Mouse (Mus musculus) heart, postnatal 25 days (tissue): ENCODE measurements around the gene Rftn1. TPM values are rescaled to one million over a fixed set of nuclear protein-coding genes. Genes with fewer than 3 reads are reported as not detected.
A peak's percentile ranks its signal among the peaks of the same experiment; 100 is the strongest.

Source experiments
- DNase-seq: peaks from one replicate; pipeline ENCODE4 v3.0.0; 2022; ENCODE audit warnings: low spot score
- intact Hi-C: fragments of 180-260 bp; cut with DNase I; formaldehyde crosslinking; loops from one replicate; pipeline ENCODE4 v1.15.1; 2025
- total RNA-seq, 2 experiments: library from RNA; stranded (reverse); gene quantifications; 2 replicates each; pipeline ENCODE4 v1.2.3; 2021

The Rftn1 gene
- total RNA-seq, 2 experiments from 2014 or later, result 50.3 to 51.5 TPM

DNA sequence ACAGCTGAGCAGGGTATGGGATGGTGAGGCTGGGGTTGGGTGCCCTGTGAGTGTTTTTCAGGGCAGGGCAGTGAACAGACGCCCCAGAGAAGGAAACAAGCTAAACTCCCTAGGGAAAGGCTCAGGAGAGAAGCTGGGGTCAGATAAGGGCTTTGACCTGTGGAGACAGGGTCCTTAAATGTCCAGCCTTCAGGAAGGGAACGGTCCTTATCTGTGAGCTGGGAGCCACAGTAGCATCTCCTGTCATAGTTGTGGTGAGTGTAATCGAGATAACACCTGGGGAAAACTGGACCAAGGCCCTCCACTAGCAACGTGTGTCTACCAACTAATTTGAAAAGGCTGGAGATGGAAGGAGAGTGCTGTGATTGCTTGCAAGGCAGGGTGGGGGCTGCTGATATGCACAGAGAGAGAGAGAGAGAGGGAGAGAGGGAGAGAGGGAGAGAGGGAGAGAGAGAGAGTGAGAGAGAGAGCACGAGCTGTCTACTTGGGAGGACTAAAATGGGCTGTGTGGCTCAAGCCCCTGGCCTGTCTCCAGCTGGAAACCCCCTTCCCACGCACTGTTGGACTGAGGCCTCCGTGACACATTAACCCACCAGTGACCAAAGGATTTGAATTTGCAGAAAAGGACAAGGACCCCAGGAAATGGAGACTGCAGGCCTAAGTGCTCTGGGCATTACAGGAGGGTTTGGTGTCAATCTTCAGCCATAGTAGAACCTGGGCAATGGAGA lies 137.6 kb downstream of the Rftn1 start:
- intact Hi-C loops, result loop anchor here (5.0 kb wide), 1 partner anchor 69 kb away; no protein-coding TSS in a partner anchor

DNA sequence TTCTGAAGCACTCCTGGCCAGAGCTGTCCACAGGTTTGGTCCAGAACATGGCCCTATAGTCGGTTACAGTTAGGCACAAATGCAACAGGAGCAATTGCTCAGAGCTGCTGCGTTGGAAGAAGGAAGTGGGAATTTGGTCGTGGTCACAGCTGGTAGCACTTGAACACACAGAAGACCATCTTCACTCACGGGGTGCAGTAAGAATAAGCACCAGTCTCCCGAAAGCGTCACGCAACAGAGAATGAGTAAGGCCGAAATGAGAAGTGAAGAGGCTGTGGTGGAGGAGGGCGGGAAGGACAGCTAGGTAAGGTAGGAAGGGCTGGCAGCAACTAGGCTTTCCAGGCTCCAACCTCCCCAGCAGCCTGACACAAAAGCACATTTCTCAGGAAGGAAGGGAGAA lies 140.0 kb downstream of the Rftn1 start:
- intact Hi-C loops, result loop anchor here (5.0 kb wide), 1 partner anchor 72 kb away; no protein-coding TSS in a partner anchor
- DNase-seq, result no peak

More for the DNA sequence above, 137.6 kb downstream of the Rftn1 start:
- DNase-seq, result no peak

DNA sequence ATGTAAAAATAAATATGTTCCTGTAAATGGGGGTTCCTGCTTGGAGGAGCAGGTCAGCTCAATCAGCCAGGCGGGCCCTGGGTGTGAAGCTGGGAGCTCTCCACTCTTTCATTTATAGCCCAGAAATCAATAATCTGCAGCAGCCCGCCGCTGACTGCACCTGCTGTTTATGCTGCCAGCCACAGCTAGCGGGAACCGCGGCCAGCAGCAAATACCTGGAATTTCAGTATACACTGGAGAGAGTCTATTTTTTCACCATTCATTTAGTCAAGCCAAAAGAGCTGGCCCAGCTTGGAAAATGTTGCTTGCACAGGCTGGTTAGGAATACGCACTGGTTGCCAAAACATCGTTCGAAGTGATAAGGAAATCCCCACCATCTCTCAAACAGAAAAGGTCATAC lies 142.3 kb downstream of the Rftn1 start:
- intact Hi-C loops, result no loop called here
- no peak for DNase-seq

DNA sequence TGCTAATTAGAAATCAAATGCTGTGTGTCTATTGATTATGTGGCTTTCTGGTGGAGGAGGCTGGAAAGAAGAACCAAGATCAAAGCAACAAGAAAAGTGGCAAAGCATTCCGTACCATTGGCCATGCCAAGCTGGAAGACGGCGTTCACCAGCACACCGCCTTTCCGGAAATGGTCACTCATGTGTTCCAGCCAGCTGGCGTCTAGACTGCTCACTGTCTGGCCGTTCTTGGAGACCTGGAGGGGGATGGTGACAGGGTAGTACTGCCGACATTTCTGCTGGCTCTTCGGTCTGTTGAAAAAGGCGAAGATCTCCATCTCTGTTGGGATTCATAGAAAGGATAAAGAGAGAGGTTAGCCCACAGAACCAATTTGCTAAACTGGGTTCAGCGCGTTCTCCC lies 143.3 kb downstream of the Rftn1 start:
- no peak for DNase-seq
- intact Hi-C loops, result no loop called here

DNA sequence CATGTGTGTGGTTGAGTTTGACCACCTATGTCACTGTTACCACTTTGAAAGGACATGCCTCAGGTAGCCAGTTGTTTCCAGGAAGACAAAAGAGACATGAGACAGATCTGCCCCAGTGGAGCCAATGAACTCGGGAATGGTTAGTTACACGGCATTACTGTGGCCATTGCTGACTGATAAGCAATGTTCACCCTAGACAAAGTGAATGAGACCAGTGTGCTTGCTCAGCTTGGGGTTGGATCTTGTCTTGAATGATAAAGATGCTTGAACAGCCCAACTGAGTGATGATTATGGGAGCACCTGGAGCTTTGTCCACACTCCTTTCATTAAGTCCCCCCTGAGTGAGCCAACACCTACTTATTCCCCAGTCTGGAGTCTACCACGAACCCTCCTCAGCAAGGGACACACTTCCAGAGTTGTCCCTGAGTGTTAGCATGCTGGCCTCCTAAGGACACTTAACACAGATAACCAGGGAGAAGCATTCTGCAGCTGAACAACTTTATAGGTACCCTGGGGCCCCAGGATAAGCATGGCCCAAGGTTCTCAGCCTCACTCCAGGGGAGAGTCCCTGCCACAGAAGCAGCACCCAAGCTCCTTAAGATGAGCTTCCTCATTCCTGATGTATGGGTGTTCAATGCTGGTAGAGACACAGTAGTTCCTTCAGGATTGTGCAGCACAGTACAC lies 149.6 kb downstream of the Rftn1 start:
- intact Hi-C loops, result no loop called here
- no peak for DNase-seq

DNA sequence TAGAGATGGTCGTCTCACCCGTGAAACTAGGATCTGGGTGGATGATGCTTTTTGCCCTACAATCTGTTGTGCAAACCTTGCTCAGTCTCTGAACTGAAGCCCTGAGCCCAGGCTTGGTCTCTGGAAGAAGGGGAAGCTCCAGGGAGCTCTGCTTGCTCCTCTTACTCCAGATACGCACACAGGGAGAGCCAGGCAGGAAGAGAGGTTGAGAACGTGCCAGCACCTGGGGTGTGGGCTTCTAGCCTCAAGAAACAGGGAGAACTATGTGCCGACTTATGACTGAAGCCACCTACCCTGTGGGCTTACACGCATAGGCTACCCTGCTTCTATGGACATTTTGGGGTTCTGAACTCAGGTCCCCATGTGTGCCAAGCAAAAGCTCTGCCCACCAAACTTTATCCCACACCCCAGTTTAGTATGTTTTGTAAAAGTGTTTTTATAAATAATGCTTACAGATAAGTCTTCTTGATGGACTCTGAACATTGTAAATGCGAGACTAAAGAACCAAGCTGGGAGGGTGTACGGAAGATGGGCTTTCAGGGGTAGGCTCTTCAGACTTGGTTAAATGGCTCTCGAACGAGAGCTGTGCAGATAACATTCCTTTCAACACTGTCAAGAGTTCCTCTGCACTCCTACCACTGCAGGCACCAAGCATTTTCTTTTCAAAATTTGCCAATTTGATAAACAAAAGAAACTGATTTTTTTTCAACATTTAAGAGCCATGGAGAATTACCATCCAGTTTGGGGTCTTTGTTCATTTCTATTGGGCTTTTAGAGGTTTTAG lies 152.4 kb downstream of the Rftn1 start:
- intact Hi-C loops, result no loop called here
- DNase-seq, result no peak

DNA sequence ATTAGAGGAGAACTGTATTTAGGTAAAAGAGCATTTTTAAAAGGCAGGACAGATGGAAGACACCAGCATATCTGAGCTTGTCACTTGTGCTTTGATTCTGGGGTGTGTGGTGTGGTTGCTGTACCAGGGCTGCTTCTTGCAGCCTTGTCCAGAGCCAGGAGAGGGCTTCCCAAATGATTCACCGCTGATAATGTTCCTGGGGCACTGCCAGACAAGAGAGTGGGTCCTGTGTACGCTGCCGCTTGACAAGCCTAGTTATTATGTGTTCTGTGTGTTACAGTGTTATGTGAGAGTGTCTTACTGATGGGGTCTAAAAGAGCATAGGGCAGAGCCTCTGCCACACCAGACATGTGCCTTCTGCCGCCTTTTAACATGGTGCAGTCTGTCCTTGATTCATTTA lies 153.1 kb downstream of the Rftn1 start:
- no peak for DNase-seq
- intact Hi-C loops, result no loop called here

DNA sequence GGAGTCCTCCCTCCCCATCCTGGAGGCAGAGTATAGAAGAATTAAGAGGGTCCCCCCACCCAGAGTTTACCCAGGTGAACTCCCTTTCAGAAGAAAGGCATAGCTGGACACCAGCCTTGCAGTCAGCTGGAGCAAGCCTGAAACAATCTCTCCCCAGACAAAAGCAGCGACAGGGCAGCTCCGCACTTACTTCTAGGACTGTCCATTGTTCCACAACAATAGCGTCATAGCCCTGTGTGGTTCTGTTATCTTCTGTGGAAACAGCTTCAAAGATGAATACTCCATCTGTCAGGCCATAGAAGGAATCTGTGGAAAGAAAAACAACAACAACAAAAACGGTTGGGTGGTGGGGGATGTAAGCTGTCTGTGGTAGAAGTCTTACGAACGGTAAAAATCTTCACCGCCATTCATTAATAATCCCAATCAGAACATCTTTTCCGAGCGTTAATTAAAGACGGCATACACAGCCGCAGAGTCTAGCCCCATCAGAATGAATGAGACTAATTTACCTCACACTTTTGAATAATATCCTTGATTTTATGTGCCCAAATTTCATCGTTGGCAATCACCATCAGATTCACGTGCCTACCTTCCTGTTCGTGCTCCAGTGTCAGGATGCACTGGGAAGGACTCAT lies 153.6 kb downstream of the Rftn1 start:
- DNase-seq, result no peak
- intact Hi-C loops, result no loop called here

DNA sequence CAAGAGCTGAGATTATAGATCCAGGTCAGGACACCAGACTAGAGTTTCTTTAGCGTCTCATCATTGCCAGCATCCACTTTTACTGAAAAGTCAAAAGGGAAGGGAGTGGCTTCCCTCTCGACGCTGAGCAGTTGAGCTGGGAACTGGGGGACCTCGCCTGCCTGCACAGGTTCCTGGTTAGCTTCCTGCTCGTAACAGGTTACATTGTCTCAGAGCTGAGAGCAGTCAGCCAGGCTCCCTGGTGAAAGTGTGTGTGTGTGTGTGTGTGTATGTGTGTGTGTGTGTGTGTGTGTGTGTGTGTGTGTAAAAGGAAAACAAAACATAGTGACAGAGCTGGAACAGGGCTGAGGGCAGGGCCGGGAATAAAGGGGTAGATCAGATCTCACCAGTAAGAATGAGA lies 156.8 kb downstream of the Rftn1 start:
- intact Hi-C loops, result loop anchor here (5.0 kb wide), 1 partner anchor 46 kb away; no protein-coding TSS in a partner anchor
- peak; percentile 31 for DNase-seq

DNA sequence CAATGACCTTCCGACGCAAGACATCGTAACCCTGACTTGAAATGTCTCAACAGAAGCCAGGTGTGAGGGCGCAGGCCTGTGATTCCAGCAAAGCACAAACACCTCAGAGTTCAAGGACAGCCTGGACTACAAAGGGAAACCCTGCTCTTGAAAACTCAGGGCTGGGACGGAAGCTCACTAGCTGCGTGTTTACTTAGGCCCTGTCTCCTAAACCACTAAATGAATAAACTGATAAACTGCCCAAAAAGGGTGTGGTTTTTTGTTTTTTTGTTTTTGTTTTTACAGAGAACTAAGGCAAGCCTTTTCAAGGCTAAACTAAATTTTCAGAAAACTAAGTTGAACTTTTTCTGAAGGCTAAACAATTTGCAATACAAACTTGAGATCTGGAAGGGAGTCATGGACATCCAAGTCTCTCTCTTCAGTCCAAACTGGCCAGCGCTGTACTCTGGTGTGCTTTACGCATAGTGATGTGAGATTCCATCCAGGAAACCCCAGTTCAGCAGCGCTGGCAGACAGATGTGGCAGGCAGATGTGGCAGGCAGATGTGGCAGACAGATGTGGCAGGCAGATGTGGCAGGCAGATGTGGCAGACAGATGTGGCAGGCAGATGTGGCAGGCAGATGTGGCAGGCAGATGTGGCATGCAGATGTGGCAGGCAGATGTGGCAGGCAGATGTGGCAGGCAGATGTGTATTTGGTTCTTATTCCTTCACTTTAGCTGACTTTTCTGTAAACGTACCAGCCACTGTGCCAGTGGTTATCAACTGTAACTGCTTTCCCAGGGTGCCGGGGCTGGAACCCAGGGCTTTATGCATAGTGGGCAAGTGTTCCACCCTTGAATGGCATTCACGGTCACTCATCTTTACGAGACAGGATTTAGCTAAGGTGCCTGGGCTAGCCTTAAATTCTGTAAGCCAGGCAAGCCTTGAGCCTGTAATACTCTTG lies 158.7 kb downstream of the Rftn1 start:
- intact Hi-C loops, result loop anchor here (5.0 kb wide), 1 partner anchor 45 kb away; no protein-coding TSS in a partner anchor
- DNase-seq, result no peak

DNA sequence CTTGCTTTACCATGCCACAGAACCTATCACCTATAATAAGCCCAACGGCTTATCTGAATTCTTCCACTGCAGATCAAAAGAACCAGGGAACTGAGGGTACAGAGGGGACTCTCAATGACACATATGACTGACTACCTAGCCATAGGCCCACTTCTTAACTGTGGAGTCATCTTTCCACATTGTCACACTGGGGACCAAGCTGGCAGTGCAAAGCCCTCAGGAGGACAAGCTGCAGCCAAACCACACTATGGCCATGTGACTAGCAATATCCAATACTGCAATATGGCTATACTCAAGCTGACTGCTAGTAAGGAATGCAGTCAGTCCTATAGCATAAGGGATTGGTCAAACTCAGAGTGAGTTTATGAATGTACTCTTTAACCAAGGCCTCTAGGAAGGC lies 164.8 kb downstream of the Rftn1 start:
- DNase-seq, result no peak
- intact Hi-C loops, result no loop called here

DNA sequence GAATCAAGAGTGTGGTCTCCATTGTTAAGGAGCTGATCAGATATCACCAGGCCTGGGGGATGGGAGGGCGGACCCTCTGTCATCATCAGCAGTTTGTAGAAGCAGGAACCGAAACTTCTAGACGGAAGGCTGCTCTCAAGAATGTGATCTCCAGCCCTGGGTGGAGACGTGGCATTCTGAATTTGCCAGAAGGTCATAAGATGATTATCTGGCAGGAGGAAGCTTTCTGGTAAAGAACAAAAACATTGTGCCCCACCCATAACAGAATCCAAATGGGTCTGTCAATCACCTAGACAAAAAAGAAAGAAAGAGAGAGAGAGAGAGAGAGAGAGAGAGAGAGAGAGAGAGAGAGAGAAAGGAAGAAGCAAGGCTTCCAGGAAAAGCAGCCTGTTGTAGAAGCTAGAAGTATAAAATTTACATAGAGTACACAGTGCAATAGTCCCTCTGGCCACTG lies 165.3 kb downstream of the Rftn1 start:
- DNase-seq, result peak; percentile 28
- intact Hi-C loops, result no loop called here

DNA sequence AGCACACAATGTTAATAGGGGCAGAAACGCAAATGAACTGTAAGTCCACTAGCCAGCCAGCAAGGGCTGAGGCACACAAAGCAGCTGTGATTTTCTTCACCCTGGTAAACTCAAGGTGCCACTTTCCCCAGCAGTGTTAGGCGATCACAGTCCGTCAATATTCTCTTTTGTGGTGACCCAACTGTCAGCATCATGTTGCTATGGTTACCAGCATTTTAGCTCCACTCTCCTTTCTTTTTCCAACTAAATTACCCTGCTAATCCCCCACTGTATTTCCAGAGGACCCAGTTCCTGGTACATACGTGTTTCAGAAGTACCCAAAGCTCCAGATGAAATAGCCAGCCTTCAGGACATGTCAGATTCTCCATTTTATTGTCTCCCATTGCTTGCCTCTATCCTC lies 169.1 kb downstream of the Rftn1 start:
- intact Hi-C loops, result no loop called here
- no peak for DNase-seq

DNA sequence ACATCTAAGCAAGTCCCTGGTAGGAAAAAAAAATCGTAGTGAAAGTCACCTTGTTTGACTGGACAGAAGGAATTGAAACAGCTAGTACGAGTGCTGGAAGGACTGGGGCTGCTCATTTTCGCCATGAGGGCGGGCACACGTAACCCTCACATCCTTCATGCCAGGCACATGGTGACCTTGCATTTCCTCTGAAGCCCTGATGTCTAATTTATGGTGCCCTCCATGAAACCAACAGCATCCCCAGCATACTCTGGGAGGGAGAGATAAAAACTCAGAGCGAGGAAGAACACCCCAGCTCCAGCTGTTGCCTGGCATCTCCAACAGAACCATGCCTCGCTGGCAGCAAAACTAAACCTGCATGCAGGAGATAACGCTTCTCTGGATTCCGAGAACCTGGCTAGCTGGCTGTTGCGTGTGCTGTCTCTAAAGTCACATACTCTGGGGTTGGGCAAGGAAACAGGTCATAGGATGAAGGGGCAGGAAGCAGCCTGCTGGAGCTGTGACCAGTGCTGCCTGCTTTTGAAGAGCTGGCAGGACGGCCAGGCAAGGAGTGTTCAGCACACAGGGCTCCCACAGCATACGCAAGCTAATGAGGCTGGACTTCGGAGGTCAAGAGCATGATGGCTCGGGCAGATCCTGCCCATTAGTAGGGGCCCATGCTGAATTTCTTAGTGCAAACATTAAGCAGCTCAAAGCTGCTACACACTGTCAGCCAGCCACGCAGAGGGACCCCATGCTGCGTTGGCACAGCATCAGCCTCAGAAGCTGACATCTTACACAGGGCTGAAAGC lies 170.1 kb downstream of the Rftn1 start:
- DNase-seq, result no peak
- intact Hi-C loops, result no loop called here

DNA sequence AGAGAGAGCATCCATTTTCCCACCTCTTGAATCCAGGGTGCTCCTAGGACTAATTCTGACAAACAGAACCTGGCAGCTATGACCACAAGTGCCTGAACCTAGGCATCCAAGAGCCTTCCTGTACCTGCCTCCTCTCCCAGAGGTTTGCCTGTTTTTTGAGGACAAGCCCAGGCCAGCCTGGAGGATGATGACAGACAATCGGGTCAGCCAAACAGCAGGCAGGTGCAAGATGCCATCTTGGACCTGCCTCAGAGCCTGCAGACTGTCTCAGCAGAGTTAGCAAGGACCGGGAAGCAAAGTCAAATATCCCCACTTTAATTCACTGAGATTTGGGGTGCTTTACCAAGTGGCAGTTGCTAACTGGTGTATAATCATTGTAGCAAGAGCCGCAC lies 170.7 kb downstream of the Rftn1 start:
- intact Hi-C loops, result no loop called here
- DNase-seq, result no peak

DNA sequence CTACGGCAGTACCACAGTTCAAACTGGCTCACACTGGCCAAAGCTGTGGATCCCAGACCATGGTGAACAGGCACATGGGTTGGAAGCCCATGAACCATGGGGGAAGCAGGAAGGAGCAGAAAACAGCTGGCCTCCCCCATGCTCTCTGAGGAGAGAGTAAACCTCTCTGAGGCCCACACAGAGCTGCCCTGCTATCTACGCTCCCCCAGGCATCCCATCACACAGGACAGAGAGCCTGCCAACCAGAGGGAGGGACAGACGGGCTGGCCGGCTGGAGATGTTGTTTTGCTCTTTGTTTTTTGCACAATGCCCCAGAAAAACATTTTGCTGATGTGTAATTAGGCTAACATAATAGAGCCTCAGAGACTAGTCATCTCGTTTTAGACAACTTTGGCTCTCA lies 171.4 kb downstream of the Rftn1 start:
- DNase-seq, result no peak
- intact Hi-C loops, result no loop called here

DNA sequence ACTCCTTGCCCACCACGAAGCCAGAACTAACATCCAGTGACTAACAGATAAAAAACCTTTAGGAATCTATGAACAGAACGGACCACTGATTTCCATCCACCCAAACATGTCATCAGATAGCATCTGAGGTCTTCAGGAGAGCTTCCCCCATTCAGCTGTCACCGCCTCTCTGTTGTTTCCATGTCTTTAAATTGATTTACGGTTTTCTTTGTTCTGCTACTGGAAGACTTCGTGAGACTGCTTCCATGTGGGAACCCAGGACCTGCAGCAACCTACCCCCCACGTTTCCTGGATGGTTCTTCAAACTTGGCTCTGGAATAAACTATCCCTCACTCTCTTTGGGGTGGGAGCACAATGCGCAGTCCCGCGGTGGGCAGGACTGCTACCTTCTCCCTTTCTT lies 175.8 kb downstream of the Rftn1 start:
- intact Hi-C loops, result no loop called here
- no peak for DNase-seq

DNA sequence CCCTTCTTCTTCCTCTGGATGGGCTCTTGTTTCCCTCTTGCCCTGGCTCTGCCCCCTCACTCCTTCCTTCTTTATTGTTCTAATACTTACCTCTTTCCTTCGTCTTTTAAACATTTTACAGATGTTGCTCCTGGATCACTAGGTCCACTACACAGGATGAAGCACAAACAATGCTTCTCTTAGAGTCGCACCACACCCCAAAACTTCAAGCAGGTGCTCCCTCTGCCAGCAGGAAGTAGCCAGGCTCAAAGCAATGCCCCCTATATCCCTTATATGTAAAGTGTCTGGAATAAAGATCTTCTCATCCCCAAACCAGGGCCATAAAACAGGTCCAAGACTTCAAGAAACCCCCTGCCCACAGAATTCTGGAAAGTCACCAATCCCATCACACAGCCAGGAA lies 176.6 kb downstream of the Rftn1 start:
- no peak for DNase-seq
- intact Hi-C loops, result no loop called here
